Mouse (Mus musculus) stomach, postnatal 0 days (tissue): ENCODE results near the gene Lsm2. TPM values are rescaled to one million over a fixed set of nuclear protein-coding genes. Genes with fewer than 3 reads are reported as not detected.
"Not testable (repeated sequence)": the region's sequence is repeated elsewhere in the genome, so short reads cannot be mapped to it uniquely, and the experiment has no call there.

Source experiments
- ATAC-seq: fragments of 200-750 bp; cut with Nextera tagmentation; 2 replicates; pipeline ENCODE4 v1.8.0; 2017; ENCODE audit not compliant: low FRiP score, low TSS enrichment
- DNase-seq: peaks from one replicate; pipeline ENCODE4 v3.0.0-alpha.2; 2016; ENCODE audit warnings: low spot score
- H3K27ac ChIP-seq: fragments of 300-500 bp; sonication (generic); replicated peaks from 2 replicates; pipeline ENCODE4 v1.5.1; 2014; ENCODE audit warnings: mild to moderate bottlenecking, control low read depth
- H3K27me3 ChIP-seq: fragments of 300-500 bp; sonication (generic); 2 replicates; pipeline ENCODE4 v1.6.1; 2014; ENCODE audit warnings: low read length; ENCODE audit not compliant: control insufficient read depth, insufficient read depth
- H3K36me3 ChIP-seq: fragments of 300-500 bp; sonication (generic); 2 replicates; pipeline ENCODE4 v1.6.1; 2014; ENCODE audit warnings: low read length, mixed read lengths; ENCODE audit not compliant: control insufficient read depth, insufficient read depth
- H3K4me1 ChIP-seq: fragments of 300-500 bp; sonication (generic); replicated peaks from 2 replicates; pipeline ENCODE4 v1.6.1; 2014; ENCODE audit warnings: antibody characterized with exemption; ENCODE audit not compliant: control insufficient read depth, insufficient read depth
- H3K4me2 ChIP-seq: fragments of 300-500 bp; sonication (generic); replicated peaks from 2 replicates; pipeline ENCODE4 v1.6.1; 2014; ENCODE audit warnings: low read depth, mild to moderate bottlenecking, control low read depth, moderate library complexity
- H3K4me3 ChIP-seq: fragments of 300-500 bp; sonication (generic); 2 replicates; pipeline ENCODE4 v1.5.1; 2014; ENCODE audit warnings: low read depth, low read length, control low read depth
- H3K9ac ChIP-seq: fragments of 300-500 bp; sonication (generic); 2 replicates; pipeline ENCODE4 v1.6.1; 2014; ENCODE audit warnings: mild to moderate bottlenecking, low read length, control low read depth, mixed read lengths
- H3K9me3 ChIP-seq: fragments of 300-500 bp; sonication (generic); 2 replicates; pipeline ENCODE4 v1.6.1; 2016; ENCODE audit warnings: low read length; ENCODE audit not compliant: control insufficient read depth
- CTCF ChIP-seq: IDR thresholded peaks from 2 replicates; pipeline ENCODE4 v1.5.1; 2016; ENCODE audit warnings: antibody characterized with exemption, low read depth, mild to moderate bottlenecking, moderate library complexity
- EP300 ChIP-seq: optimal IDR thresholded peaks from 2 replicates; pipeline ENCODE3; 2016; ENCODE audit warnings: antibody characterized with exemption
- WGBS: fragments of 180-500 bp; shearing (Covaris S2); extraction: QIAGEN DNeasy Blood & Tissue Kit; methylation state at CpG from one replicate; pipeline ENCODE4 v1.1.7; 2014; 5-methylcytosine and 5-hydroxymethylcytosine counted together
- polyA plus RNA-seq: library from polyadenylated mRNA; unstranded; fragments of >200 nt; fragmentation: Nextera tagmentation; extraction: Ambion mirVana; gene quantifications from 2 replicates; pipeline ENCODE4 v1.2.1, GENCODE M21; 2015

Lsm2 gene
- polyA plus RNA-seq, 1 experiment from 2014 or later: 75.1 TPM

- Histone ChIP-seq H3K27me3 (no peaks in the 10 kb centered on the region), H3K9me3 (no peaks in the 10 kb centered on the region), H3K27ac (no peak overlapping the region), H3K9ac (no peak overlapping the region), H3K4me1 (no peaks in the 10 kb centered on the region; the same call in 1 of the 2 replicates), H3K4me3 (no peak overlapping the region), H3K36me3 (no peaks in the 10 kb centered on the region), H3K4me2 (no peak overlapping the region)
- TF ChIP-seq EP300 (no peak), CTCF (peak; percentile 76)
- DNase-seq: no peak
- WGBS: 37% methylated on average over 19 of the region's 19 CpGs
- no peak for ATAC-seq
Observed at GRCm38 (mm10) chr17:35029691-35030532, 48.2 kb downstream of the Lsm2 start.

GRCm38 (mm10) chr17:35031272-35031671, 49.6 kb downstream of the Lsm2 start:
- no peak for TF ChIP-seq EP300
- TF ChIP-seq CTCF: no peak
- WGBS: 82% methylated on average over 11 of the region's 11 CpGs
- no peaks in the 10 kb centered on the region; the same call in 1 of the 2 replicates for H3K4me1 ChIP-seq
- no peaks in the 10 kb centered on the region for H3K9me3 ChIP-seq
- H3K27me3 ChIP-seq: no peaks in the 10 kb centered on the region
- no peaks in the 10 kb centered on the region for H3K36me3 ChIP-seq
- no peak overlapping the region for H3K4me3 ChIP-seq
- H3K27ac ChIP-seq: no peak overlapping the region
- ATAC-seq (no peak), DNase-seq (no peak)
- no peak overlapping the region for H3K9ac ChIP-seq
- H3K4me2 ChIP-seq: no peak overlapping the region

GRCm38 (mm10) chr17:35031880-35032279, 50.2 kb downstream of the Lsm2 start:
- no peak overlapping the region for H3K27ac ChIP-seq
- no peaks in the 10 kb centered on the region for H3K27me3 ChIP-seq
- no peaks in the 10 kb centered on the region for H3K9me3 ChIP-seq
- H3K9ac ChIP-seq: no peak overlapping the region
- H3K4me1 ChIP-seq: no peaks in the 10 kb centered on the region; the same call in 1 of the 2 replicates
- TF ChIP-seq EP300 (no peak), CTCF (no peak)
- H3K4me3 ChIP-seq: no peak overlapping the region
- H3K4me2 ChIP-seq: no peak overlapping the region
- DNase-seq (no peak), ATAC-seq (no peak)
- 77% methylated on average over 7 of the region's 7 CpGs for WGBS
- no peaks in the 10 kb centered on the region for H3K36me3 ChIP-seq

GRCm38 (mm10) chr17:35032323-35032870, 50.7 kb downstream of the Lsm2 start:
- Histone ChIP-seq H3K27me3 (no peaks in the 10 kb centered on the region), H3K9ac (no peak overlapping the region), H3K4me1 (no peaks in the 10 kb centered on the region; the same call in 1 of the 2 replicates), H3K9me3 (no peaks in the 10 kb centered on the region), H3K4me2 (no peak overlapping the region), H3K36me3 (no peaks in the 10 kb centered on the region), H3K27ac (no peak overlapping the region), H3K4me3 (no peak overlapping the region)
- DNase-seq (no peak), ATAC-seq (no peak)
- TF ChIP-seq CTCF (peak; percentile 33), EP300 (no peak)
- 83% methylated on average over 8 of the region's 8 CpGs for WGBS

- DNase-seq, H3K4me3 ChIP-seq, H3K27ac ChIP-seq, H3K27me3 ChIP-seq, ATAC-seq, H3K9me3 ChIP-seq, H3K4me2 ChIP-seq, H3K36me3 ChIP-seq, H3K4me1 ChIP-seq, H3K9ac ChIP-seq: not testable (repeated sequence)
- 69% methylated on average over 1 of the region's 1 CpGs for WGBS
Observed at GRCm38 (mm10) chr17:35033703-35034102, 52.0 kb downstream of the Lsm2 start.

GRCm38 (mm10) chr17:35034896-35035295, 53.2 kb downstream of the Lsm2 start:
- H3K27me3 ChIP-seq: no peaks in the 10 kb centered on the region
- DNase-seq (peak; percentile 37), ATAC-seq (no peak; the same call in 1 of the 2 replicates)
- no peaks in the 10 kb centered on the region for H3K36me3 ChIP-seq
- H3K4me1 ChIP-seq: no peaks in the 10 kb centered on the region
- H3K4me2 ChIP-seq: no peak overlapping the region
- H3K27ac ChIP-seq: peak overlapping the region; percentile 56; the same call in 1 of the 2 replicates
- H3K9me3 ChIP-seq: no peaks in the 10 kb centered on the region
- no peak overlapping the region for H3K9ac ChIP-seq
- H3K4me3 ChIP-seq: no peak overlapping the region
- whole genome bisulfite sequencing: 27% methylated on average over 6 of the region's 6 CpGs
- TF ChIP-seq CTCF: no peak
- TF ChIP-seq EP300: no peak

Other genes starting within 250 kb of the Lsm2 start
- gene C4b, start 238.0 kb upstream of the Lsm2 start, polyA plus RNA-seq: 0.73 and 1.3 TPM in 2 replicates
- 0.06 TPM in 1 of 2 replicates, not detected in the other for gene Cyp21a1, start 177.3 kb upstream of the Lsm2 start, polyA plus RNA-seq
- gene Stk19, start 144.9 kb upstream of the Lsm2 start, polyA plus RNA-seq: 20.8 and 23.1 TPM in 2 replicates
- 29.6 and 32.2 TPM in 2 replicates for gene Dxo, start 144.8 kb upstream of the Lsm2 start, polyA plus RNA-seq
- gene Skiv2l, start 131.7 kb upstream of the Lsm2 start, polyA plus RNA-seq: 22.5 and 23.6 TPM in 2 replicates
- gene Nelfe, start 131.5 kb upstream of the Lsm2 start, polyA plus RNA-seq: 50.0 and 53.8 TPM in 2 replicates
- 20.7 and 23.9 TPM in 2 replicates for gene Cfb, start 119.3 kb upstream of the Lsm2 start, polyA plus RNA-seq
- gene Zbtb12, start 102.4 kb upstream of the Lsm2 start, polyA plus RNA-seq: 0.59 and 0.62 TPM in 2 replicates
- gene Gm20547, start 99.8 kb upstream of the Lsm2 start, polyA plus RNA-seq: not detected in 2 replicates
- 4.8 and 5.5 TPM in 2 replicates for gene C2, start 83.6 kb upstream of the Lsm2 start, polyA plus RNA-seq
- gene Ehmt2, start 83.4 kb upstream of the Lsm2 start, polyA plus RNA-seq: 23.8 and 26.2 TPM in 2 replicates
- 31.2 and 33.1 TPM in 2 replicates for gene Slc44a4, start 67.4 kb upstream of the Lsm2 start, polyA plus RNA-seq
- gene Neu1, start 50.6 kb upstream of the Lsm2 start, polyA plus RNA-seq: 18.3 and 18.9 TPM in 2 replicates
- gene Hspa1b, start 22.6 kb upstream of the Lsm2 start, polyA plus RNA-seq: 3.0 TPM in 2 replicates
- gene Gm20481, start 11.9 kb upstream of the Lsm2 start, polyA plus RNA-seq: not detected in 2 replicates
- gene Hspa1a, start 9.7 kb upstream of the Lsm2 start, polyA plus RNA-seq: 24.1 and 25.9 TPM in 2 replicates
- 0.25 and 0.48 TPM in 2 replicates for gene Hspa1l, start 9.2 kb upstream of the Lsm2 start, polyA plus RNA-seq
- gene Vars, start 19.1 kb downstream of the Lsm2 start, polyA plus RNA-seq: 35.5 and 40.2 TPM in 2 replicates
- gene Vwa7, start 34.7 kb downstream of the Lsm2 start, polyA plus RNA-seq: 0.28 and 0.36 TPM in 2 replicates
- 8.0 and 8.2 TPM in 2 replicates for gene Sapcd1, start 46.2 kb downstream of the Lsm2 start, polyA plus RNA-seq
- 1.9 and 2.7 TPM in 2 replicates for gene Msh5, start 64.9 kb downstream of the Lsm2 start, polyA plus RNA-seq
- 344 and 360 TPM in 2 replicates for gene Clic1, start 68.1 kb downstream of the Lsm2 start, polyA plus RNA-seq
- gene Ddah2, start 77.2 kb downstream of the Lsm2 start, polyA plus RNA-seq: 84.8 and 86.8 TPM in 2 replicates
- 260 and 317 TPM in 2 replicates for gene Ly6g6c, start 83.5 kb downstream of the Lsm2 start, polyA plus RNA-seq
- 0.49 and 0.96 TPM in 2 replicates for gene Mpig6b, start 84.3 kb downstream of the Lsm2 start, polyA plus RNA-seq
- 109 and 113 TPM in 2 replicates for gene Ly6g6e, start 95.0 kb downstream of the Lsm2 start, polyA plus RNA-seq
- 7.1 and 7.7 TPM in 2 replicates for gene Ly6g6d, start 96.2 kb downstream of the Lsm2 start, polyA plus RNA-seq
- 0.13 TPM in 1 of 2 replicates, not detected in the other for gene Ly6g6f, start 103.7 kb downstream of the Lsm2 start, polyA plus RNA-seq
- 74.2 and 75.0 TPM in 2 replicates for gene Abhd16a, start 107.4 kb downstream of the Lsm2 start, polyA plus RNA-seq
- gene Ly6g5c, start 126.4 kb downstream of the Lsm2 start, polyA plus RNA-seq: not detected in 2 replicates
- gene Ly6g5b, start 133.6 kb downstream of the Lsm2 start, polyA plus RNA-seq: 0.18 and 0.27 TPM in 2 replicates
- gene Gpank1, start 139.6 kb downstream of the Lsm2 start, polyA plus RNA-seq: 11.2 and 11.3 TPM in 2 replicates
- 323 and 329 TPM in 2 replicates for gene Csnk2b, start 140.2 kb downstream of the Lsm2 start, polyA plus RNA-seq
- gene D17H6S53E, start 144.5 kb downstream of the Lsm2 start, polyA plus RNA-seq: 14.4 and 15.5 TPM in 2 replicates
- gene Apom, start 150.2 kb downstream of the Lsm2 start, polyA plus RNA-seq: 1.3 and 3.2 TPM in 2 replicates
- 28.1 and 30.6 TPM in 2 replicates for gene Bag6, start 153.3 kb downstream of the Lsm2 start, polyA plus RNA-seq
- gene Prrc2a, start 183.0 kb downstream of the Lsm2 start, polyA plus RNA-seq: 45.4 and 49.3 TPM in 2 replicates
- gene Aif1, start 194.2 kb downstream of the Lsm2 start, polyA plus RNA-seq: 24.3 and 25.2 TPM in 2 replicates
- 17.5 and 19.3 TPM in 2 replicates for gene Lst1, start 206.6 kb downstream of the Lsm2 start, polyA plus RNA-seq
- 0.63 and 0.78 TPM in 2 replicates for gene Ltb, start 212.6 kb downstream of the Lsm2 start, polyA plus RNA-seq
- 0.32 and 0.40 TPM in 2 replicates for gene Tnf, start 220.1 kb downstream of the Lsm2 start, polyA plus RNA-seq
- 0.11 and 0.16 TPM in 2 replicates for gene Lta, start 223.5 kb downstream of the Lsm2 start, polyA plus RNA-seq
- 0.27 and 0.33 TPM in 2 replicates for gene Gm16181, start 239.0 kb downstream of the Lsm2 start, polyA plus RNA-seq